Mouse (Mus musculus): ENCODE measurements around the gene Tbx19.

DNA sequence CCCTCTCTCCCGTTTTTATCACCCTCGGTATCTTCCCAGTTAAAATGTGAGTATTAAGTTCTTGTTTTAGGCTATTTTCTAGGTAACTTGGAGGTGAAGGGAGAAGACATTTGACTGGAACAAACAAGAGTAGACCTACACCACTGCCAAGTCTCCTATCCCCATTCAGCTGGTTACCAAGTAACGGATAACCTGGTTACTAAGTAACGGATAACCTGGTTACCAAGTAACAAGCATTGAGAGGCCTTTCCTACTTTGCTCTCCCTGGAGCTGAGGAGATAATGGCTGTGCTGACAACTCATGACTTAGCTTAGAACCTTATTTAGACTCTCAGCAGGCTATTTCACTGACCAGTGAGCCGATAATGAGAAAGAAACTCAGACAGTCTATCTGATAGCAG lies 51.4 kb downstream of the Tbx19 start:
- TF ChIP-seq POLR2A (IDR thresholded peaks at IDR 0.05; ENCODE audit: low read depth, low read length) (no peak), CTCF (conservative IDR thresholded peaks at IDR 0.05; ENCODE audit: insufficient read depth, insufficient read length, low read depth, low read length) (no peak)

All from kidney, adult 2 months (tissue).